Mouse (Mus musculus) hindbrain, embryonic 11.5 days (tissue): ENCODE results near the gene Lancl1. TPM values are rescaled to one million over a fixed set of nuclear protein-coding genes. Genes with fewer than 3 reads are reported as not detected.

Experiments
- ATAC-seq: fragments of 200-750 bp; cut with Nextera tagmentation; 2 replicates; pipeline ENCODE4 v1.8.0; 2017; ENCODE audit warnings: mild to moderate bottlenecking, moderate TSS enrichment, moderate library complexity; ENCODE audit not compliant: low FRiP score
- DNase-seq: peaks from one replicate; pipeline ENCODE4 v3.0.0-alpha.2; 2015; ENCODE audit warnings: low spot score
- H3K27ac ChIP-seq: fragments of 300-500 bp; sonication (generic); 2 replicates; pipeline ENCODE4 v1.5.1; 2014; ENCODE audit warnings: mild to moderate bottlenecking, low read depth, low read length
- H3K27me3 ChIP-seq: fragments of 300-500 bp; sonication (generic); 2 replicates; pipeline ENCODE4 v1.6.1; 2014; ENCODE audit warnings: mild to moderate bottlenecking, low read length, moderate library complexity, mixed read lengths; ENCODE audit not compliant: control insufficient read depth, insufficient read depth
- H3K36me3 ChIP-seq: fragments of 300-500 bp; sonication (generic); 2 replicates; pipeline ENCODE4 v1.6.1; 2014; ENCODE audit warnings: mild to moderate bottlenecking, low read length, moderate library complexity, mixed read lengths; ENCODE audit not compliant: control insufficient read depth, insufficient read depth
- H3K4me1 ChIP-seq: fragments of 300-500 bp; sonication (generic); replicated peaks from 2 replicates; pipeline ENCODE4 v1.6.1; 2014; ENCODE audit warnings: low read length, mixed read lengths; ENCODE audit not compliant: control insufficient read depth, insufficient read depth
- H3K4me2 ChIP-seq: fragments of 300-500 bp; sonication (generic); replicated peaks from 2 replicates; pipeline ENCODE4 v1.6.1; 2014; ENCODE audit warnings: mild to moderate bottlenecking, low read depth, low read length
- H3K4me3 ChIP-seq: fragments of 300-500 bp; sonication (generic); 2 replicates; pipeline ENCODE4 v1.5.1; 2014; ENCODE audit warnings: low read depth, low read length
- H3K9ac ChIP-seq: fragments of 300-500 bp; sonication (generic); 2 replicates; pipeline ENCODE4 v1.6.1; 2014; ENCODE audit warnings: low read depth, low read length
- H3K9me3 ChIP-seq: fragments of 300-500 bp; sonication (generic); 2 replicates; pipeline ENCODE4 v1.6.1; 2016; ENCODE audit warnings: low read length; ENCODE audit not compliant: control insufficient read depth
- WGBS: fragments of 180-500 bp; shearing (Covaris S2); extraction: QIAGEN DNeasy Blood & Tissue Kit; methylation state at CpG from one replicate; pipeline ENCODE4 v1.1.7; 2014; 5-methylcytosine and 5-hydroxymethylcytosine counted together
- polyA plus RNA-seq: library from polyadenylated mRNA; unstranded; fragments of >200 nt; fragmentation: Nextera tagmentation; extraction: Ambion mirVana; gene quantifications from 2 replicates; pipeline ENCODE4 v1.2.1, GENCODE M21; 2014

Gene Lancl1
- polyA plus RNA-seq, 1 experiment from 2014 or later: 99.4 TPM

DNA sequence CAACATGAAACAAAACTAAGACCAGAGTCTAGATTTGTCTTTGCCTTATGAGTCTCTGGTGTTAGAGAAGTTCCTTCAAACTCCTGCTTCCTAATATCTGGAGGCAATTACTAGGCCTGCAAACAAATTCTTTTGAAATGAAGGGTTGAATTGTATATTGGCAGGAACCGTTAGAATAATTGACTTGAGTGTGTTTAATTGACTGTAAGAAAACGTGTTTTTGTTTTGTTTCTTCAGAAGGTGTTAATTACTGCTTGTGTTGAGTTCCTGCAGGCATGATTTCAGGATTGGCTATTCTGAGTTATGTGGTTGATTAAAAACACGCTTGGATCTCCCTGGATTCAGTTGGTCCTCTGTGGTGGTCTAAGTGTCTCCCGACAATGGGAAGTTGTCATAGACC, 14.0 kb upstream of the Lancl1 start:
- ATAC-seq (no peak), DNase-seq (no peak)
- Histone ChIP-seq H3K27ac (no peak overlapping the region), H3K9ac (no peak overlapping the region), H3K4me1 (no peaks in the 10 kb centered on the region), H3K27me3 (no peaks in the 10 kb centered on the region), H3K4me2 (no peak overlapping the region), H3K36me3 (no peaks in the 10 kb centered on the region), H3K9me3 (no peaks in the 10 kb centered on the region), H3K4me3 (no peak overlapping the region)
- 73% methylated on average over 4 of the region's 4 CpGs for WGBS

DNA sequence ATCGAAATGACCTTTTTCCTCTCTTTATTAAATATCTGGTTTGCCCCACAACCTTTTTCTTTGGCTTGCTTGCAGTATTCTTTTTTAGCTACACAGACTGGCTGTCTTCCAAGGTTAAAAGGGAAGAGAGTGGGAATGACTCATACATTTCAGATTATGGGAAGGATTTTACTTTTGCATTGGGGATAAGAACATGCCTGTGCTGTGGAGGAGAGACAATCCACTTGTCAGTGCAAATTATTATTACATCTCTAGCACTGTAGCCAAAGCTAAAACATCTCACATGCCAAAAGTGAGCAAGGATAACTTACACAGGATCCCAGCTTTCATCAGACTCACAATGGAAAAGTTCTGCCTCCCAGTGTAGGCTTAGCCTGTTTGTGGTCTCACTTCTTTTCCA, 10.9 kb upstream of the Lancl1 start:
- Histone ChIP-seq H3K4me3 (no peak overlapping the region), H3K27ac (no peak overlapping the region), H3K4me2 (no peak overlapping the region), H3K9me3 (no peaks in the 10 kb centered on the region), H3K36me3 (no peaks in the 10 kb centered on the region), H3K4me1 (no peaks in the 10 kb centered on the region), H3K9ac (no peak overlapping the region), H3K27me3 (no peaks in the 10 kb centered on the region)
- ATAC-seq: no peak
- DNase-seq: no peak
- WGBS: 60% methylated on average over 1 of the region's 1 CpGs

DNA sequence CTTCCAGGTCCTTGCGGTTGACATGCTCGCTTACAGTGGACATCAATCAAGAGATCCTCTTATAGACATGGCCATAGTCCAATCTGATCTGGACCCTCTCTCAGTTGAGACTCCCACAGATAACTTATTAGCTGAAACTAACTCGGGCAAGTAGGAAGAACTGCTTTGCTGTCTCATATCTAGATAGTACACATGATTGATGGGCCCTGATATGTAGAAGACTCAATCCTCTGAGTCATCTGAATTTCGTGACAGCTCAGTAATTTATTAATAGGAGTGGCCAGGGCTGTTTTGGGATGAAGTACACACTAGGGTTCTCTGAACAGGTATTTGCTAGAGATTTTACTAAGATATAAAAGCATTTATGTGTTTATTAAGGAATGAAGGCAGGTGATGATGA, 10.0 kb upstream of the Lancl1 start:
- no peak for DNase-seq
- Histone ChIP-seq H3K4me3 (no peak overlapping the region), H3K27ac (no peak overlapping the region), H3K4me1 (no peaks in the 10 kb centered on the region), H3K36me3 (no peaks in the 10 kb centered on the region), H3K9me3 (no peaks in the 10 kb centered on the region), H3K27me3 (no peaks in the 10 kb centered on the region), H3K9ac (no peak overlapping the region), H3K4me2 (no peak overlapping the region)
- WGBS: 82% methylated on average over 4 of the region's 4 CpGs
- ATAC-seq: no peak

DNA sequence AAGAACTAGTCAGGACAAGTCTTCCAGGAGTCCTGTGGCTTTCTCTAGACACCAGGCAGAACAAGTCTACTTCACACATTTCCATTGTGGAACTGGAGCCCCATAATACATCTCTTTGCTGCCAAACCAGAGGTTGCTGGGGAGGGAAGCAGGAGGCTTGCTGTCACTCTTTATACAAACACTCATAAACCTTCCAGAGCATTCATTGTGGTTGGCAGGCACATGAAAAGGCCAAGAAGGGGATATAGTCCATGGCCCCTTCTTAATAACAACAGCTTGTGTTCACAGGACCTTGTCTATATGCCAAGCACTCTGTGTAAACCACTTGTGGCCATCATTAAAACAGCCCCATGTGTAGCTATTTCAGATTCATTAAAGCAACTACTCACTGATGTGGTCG, 6.4 kb upstream of the Lancl1 start:
- 75% methylated on average over 1 of the region's 1 CpGs for WGBS

DNA sequence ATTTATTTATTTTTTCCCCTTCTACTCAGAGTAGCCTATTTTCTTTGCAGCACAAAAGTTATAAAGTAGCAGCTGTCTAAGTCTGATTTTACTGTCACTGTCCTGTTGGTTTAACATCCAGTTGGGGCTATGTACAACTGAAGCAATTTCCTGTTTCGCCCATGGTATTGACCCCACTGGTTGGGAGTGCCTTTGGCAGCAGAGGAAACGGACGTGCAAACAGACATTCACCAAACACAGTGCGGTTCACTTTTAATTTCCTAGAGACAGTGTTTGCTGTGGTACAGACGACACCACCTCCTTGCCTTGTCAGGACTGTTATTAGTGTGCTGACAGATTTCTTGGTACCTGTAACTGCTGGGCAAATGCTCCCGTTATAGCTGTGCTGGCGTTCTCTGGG, 3.9 kb upstream of the Lancl1 start:
- H3K9ac ChIP-seq: no peak overlapping the region
- DNase-seq (no peak), ATAC-seq (no peak)
- H3K27ac ChIP-seq: no peak overlapping the region
- no peaks in the 10 kb centered on the region for H3K9me3 ChIP-seq
- no peaks in the 10 kb centered on the region for H3K27me3 ChIP-seq
- H3K4me2 ChIP-seq: no peak overlapping the region
- H3K4me3 ChIP-seq: no peak overlapping the region
- H3K4me1 ChIP-seq: no peaks in the 10 kb centered on the region
- no peaks in the 10 kb centered on the region for H3K36me3 ChIP-seq
- WGBS: 78% methylated on average over 7 of the region's 7 CpGs

More for the DNA sequence above, 6.4 kb upstream of the Lancl1 start:
- Histone ChIP-seq H3K4me1 (no peaks in the 10 kb centered on the region), H3K27ac (no peak overlapping the region), H3K4me3 (no peak overlapping the region), H3K9ac (no peak overlapping the region), H3K4me2 (no peak overlapping the region), H3K9me3 (no peaks in the 10 kb centered on the region), H3K36me3 (no peaks in the 10 kb centered on the region), H3K27me3 (no peaks in the 10 kb centered on the region)
- no peak for ATAC-seq
- no peak for DNase-seq

DNA sequence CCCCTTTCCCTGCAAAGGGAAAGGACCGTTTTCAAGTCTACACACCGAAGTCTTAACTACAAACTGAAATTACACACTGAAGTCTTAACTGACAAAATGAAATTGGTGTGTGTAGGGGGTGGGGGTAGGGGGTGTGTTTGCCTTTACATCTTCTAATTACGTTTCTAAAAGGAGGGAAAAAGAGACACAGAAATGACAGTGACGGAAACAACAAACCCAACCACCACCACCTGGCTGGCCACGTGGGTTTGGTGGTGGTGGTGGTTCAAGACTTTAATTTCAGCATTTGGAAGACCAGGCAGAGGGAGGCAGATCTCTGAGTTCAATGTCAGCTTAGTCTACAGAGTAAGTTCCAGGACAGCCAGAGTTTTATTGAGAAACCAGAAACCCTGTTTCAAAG, 411 bp upstream of the Lancl1 start:
- Histone ChIP-seq H3K9ac (0 out of 2 replicates have a peak overlapping the region, but pooled peaks have one; percentile 16), H3K27me3 (no peaks in the 10 kb centered on the region), H3K4me3 (peak overlapping the region; percentile 92), H3K4me2 (peak overlapping the region; percentile 42), H3K27ac (no peak overlapping the region), H3K36me3 (no peaks in the 10 kb centered on the region), H3K9me3 (no peaks in the 10 kb centered on the region), H3K4me1 (no peaks in the 10 kb centered on the region)
- WGBS: 5% methylated on average over 5 of the region's 5 CpGs
- no peak for DNase-seq
- peak; percentile 36; the same call in 1 of the 2 replicates for ATAC-seq

DNA sequence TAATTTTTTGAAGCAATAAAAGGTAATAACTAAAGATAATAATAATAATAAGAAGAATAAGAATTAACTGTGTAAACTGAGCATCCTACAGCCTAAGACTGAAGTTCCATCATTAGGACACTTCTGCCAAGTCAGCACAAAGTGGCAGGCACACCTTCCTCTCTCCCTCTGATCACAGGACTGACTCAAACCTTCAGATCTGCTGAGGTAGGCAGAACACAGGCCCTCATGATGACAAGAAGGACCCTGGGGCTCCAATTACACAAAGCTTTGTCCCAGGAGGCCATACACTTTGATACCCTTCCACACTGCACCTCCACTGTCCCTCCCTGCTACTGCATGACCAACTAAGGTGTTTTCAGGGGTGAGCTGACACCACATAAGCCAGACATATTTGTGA, 1.5 kb downstream of the Lancl1 start:
- Histone ChIP-seq H3K36me3 (no peaks in the 10 kb centered on the region), H3K27ac (no peak overlapping the region), H3K9ac (no peak overlapping the region), H3K4me1 (no peaks in the 10 kb centered on the region), H3K27me3 (no peaks in the 10 kb centered on the region), H3K9me3 (no peaks in the 10 kb centered on the region), H3K4me2 (no peak overlapping the region), H3K4me3 (no peak overlapping the region)
- no peak for ATAC-seq
- no peak for DNase-seq

DNA sequence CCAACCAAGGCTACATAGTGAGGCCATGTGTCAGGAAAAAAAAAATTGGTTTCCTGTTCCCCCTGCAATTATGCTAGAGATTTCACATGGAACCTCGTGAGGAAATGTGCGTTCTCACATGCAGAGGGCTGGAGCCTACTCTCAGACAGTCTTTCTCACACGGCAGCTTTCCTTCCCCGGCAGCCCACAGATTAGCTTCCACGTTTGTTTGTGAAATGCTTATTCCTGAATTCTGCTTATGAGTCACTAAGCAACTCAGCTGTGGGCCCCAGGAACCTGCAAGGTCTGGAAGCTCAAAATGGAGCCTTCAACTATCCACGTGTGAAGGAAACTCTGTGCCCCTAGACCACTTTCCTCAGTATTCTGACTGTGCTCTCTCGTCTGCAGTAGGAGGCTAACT, 5.4 kb downstream of the Lancl1 start:
- Histone ChIP-seq H3K4me3 (no peak overlapping the region), H3K27ac (no peak overlapping the region), H3K36me3 (no peaks in the 10 kb centered on the region), H3K4me2 (no peak overlapping the region), H3K9ac (no peak overlapping the region), H3K9me3 (no peaks in the 10 kb centered on the region), H3K27me3 (no peaks in the 10 kb centered on the region), H3K4me1 (no peaks in the 10 kb centered on the region)
- DNase-seq (no peak), ATAC-seq (no peak)
- 89% methylated on average over 7 of the region's 7 CpGs for WGBS

DNA sequence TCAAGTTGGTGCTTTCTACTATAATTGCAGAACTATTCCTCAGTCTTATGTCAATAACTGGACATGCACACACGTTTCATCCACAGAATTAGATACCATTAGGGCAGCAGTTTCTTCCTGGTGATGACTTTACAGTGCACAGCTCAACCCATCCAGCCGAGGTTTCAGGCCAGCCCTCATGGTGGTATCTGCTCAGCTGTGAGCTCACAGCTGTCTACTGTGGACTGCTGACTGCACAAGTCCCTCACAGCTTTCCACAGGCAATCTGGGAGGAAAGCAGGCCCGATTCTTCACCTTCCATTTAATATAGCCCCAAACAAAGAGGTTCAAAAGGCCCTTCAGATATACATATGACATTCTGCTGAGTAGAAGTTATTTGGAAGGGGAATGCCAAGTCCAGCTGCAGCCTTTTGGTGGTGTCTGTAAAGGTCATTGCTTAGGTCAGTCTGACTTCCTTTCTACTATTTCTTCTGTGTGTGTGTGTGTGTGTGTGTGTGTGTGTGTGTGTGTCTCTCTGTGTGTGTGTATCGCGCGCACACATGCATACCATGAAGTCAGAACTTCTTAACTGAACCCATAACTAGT, 11.7 kb downstream of the Lancl1 start:
- ATAC-seq (no peak), DNase-seq (no peak)
- no peaks in the 10 kb centered on the region for H3K9me3 ChIP-seq
- no peak overlapping the region for H3K9ac ChIP-seq
- H3K27me3 ChIP-seq: no peaks in the 10 kb centered on the region
- H3K4me2 ChIP-seq: no peak overlapping the region
- H3K27ac ChIP-seq: no peak overlapping the region
- no peak overlapping the region for H3K4me3 ChIP-seq
- no peaks in the 10 kb centered on the region for H3K4me1 ChIP-seq
- 81% methylated on average over 6 of the region's 6 CpGs for WGBS
- no peaks in the 10 kb centered on the region for H3K36me3 ChIP-seq
